Mouse (Mus musculus) C2C12 (cell line): Measurements from ENCODE around the gene Socs4.

Source experiments
- CEBPB ChIP-seq: IDR thresholded peaks from one replicate; pipeline ENCODE4 v1.6.1; 2011; ENCODE audit warnings: low read depth, mild to moderate bottlenecking, control low read depth, moderate library complexity
- CTCF ChIP-seq: IDR thresholded peaks from one replicate; pipeline ENCODE4 v1.5.1; 2011; ENCODE audit not compliant: control insufficient read depth, insufficient read depth, insufficient read length
- FOSL1 ChIP-seq: IDR thresholded peaks from one replicate; pipeline ENCODE4 v1.8.0; 2011; ENCODE audit warnings: mild to moderate bottlenecking, low read length; ENCODE audit not compliant: poor library complexity, insufficient read depth, severe bottlenecking
- MAX ChIP-seq: IDR thresholded peaks from one replicate; pipeline ENCODE4 v1.6.1; 2011; ENCODE audit warnings: mild to moderate bottlenecking, control low read depth
- MYOG ChIP-seq: IDR thresholded peaks from one replicate; pipeline ENCODE4 v1.6.1; 2011; ENCODE audit not compliant: control insufficient read depth, insufficient read length; ENCODE audit errors: extremely low read depth
- USF1 ChIP-seq: IDR thresholded peaks from one replicate; pipeline ENCODE4 v1.6.1; 2011; ENCODE audit warnings: low read depth, mild to moderate bottlenecking, control low read depth, moderate library complexity

DNA sequence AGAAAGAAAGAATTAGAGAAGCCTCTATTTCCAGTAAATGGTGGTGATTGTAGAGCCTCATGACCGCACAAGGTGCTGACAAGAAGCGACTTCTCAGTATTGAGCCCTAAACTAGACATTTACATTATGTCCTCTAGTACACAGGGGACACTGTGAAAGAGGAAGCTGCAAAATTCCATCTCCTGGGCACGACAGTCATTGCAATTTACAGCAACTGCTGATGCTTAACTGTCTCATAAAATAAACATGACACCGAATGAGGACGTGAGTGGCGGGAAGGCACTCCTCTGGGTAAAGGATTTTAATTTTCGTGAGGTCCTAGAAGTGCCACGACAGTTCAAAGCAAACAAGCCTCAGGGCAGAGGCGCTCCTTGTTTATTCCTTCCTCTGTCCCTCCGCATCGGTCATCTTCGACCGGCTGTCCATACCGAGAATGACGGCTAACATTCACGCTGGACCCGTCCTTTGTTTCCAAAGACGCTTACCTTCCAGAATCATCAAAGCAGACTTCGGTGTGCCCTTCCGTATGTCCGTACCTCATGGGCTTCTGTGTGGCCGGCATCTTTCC, 611 bp upstream of the Socs4 start:
- TF ChIP-seq CTCF (no peak), MAX (no peak), FOSL1 (no peak), MYOG (no peak), CEBPB (no peak), USF1 (no peak)
